Mouse (Mus musculus) MEL (cell line): Measurements from ENCODE around the gene Fcrlb. TPM values are rescaled to one million over a fixed set of nuclear protein-coding genes. Genes with fewer than 3 reads are reported as not detected.

ENCODE experiments used
- DNase-seq: peaks from one replicate; pipeline ENCODE4 v3.0.0; 2011; ENCODE audit warnings: low read depth, low spot score
- H3K27ac ChIP-seq: 2 replicates; pipeline ENCODE4 v1.5.1; 2012; ENCODE audit warnings: low read depth, mild to moderate bottlenecking, control low read depth, low read length, moderate library complexity; ENCODE audit not compliant: control insufficient read depth
- H3K27me3 ChIP-seq, 2 experiments: fragments of 150-350 bp in 1 of 2; sonication (generic) in 1 of 2; 2 replicates each; pipeline ENCODE4 v1.6.1; 2012; ENCODE audit warnings: low read length in 2 of 2, mild to moderate bottlenecking in 2 of 2, improper control_type of control experiment in 1 of 2, moderate library complexity in 1 of 2; ENCODE audit not compliant: insufficient read depth in 2 of 2, control insufficient read depth in 1 of 2
- H3K36me3 ChIP-seq, 2 experiments: 2 replicates each; pipeline ENCODE4 v1.6.1; 2012 to 2014; ENCODE audit warnings: low read length in 2 of 2, improper control_type of control experiment in 1 of 2, inconsistent platforms in 1 of 2, mild to moderate bottlenecking in 1 of 2; ENCODE audit not compliant: insufficient read depth in 2 of 2, control insufficient read depth in 1 of 2
- H3K4me1 ChIP-seq, 2 experiments: fragments of 150-350 bp in 1 of 2; sonication (generic) in 1 of 2; 2 replicates each; pipeline ENCODE4 v1.6.1; 2012; ENCODE audit warnings: low read length in 2 of 2, improper control_type of control experiment in 1 of 2, mild to moderate bottlenecking in 1 of 2; ENCODE audit not compliant: insufficient read depth in 2 of 2, control insufficient read depth in 1 of 2
- H3K4me3 ChIP-seq, 2 experiments: fragments of 150-350 bp in 1 of 2; sonication (generic) in 1 of 2; 2 replicates each; pipeline ENCODE4 v1.5.1; 2012; ENCODE audit warnings: low read depth in 2 of 2, low read length in 2 of 2, mild to moderate bottlenecking in 2 of 2, moderate library complexity in 2 of 2, control low read depth in 1 of 2, improper control_type of control experiment in 1 of 2; ENCODE audit not compliant: control insufficient read depth in 1 of 2, insufficient read depth in 1 of 2
- H3K79me2 ChIP-seq: 2 replicates; pipeline ENCODE4 v1.6.1; 2012; ENCODE audit warnings: mild to moderate bottlenecking, low read length, moderate library complexity; ENCODE audit not compliant: control insufficient read depth, poor library complexity, insufficient read depth
- H3K9ac ChIP-seq: 2 replicates; pipeline ENCODE4 v1.6.1; 2012; ENCODE audit warnings: low read depth, mild to moderate bottlenecking, control low read depth, low read length, moderate library complexity; ENCODE audit not compliant: control insufficient read depth, poor library complexity, severe bottlenecking
- H3K9me3 ChIP-seq: fragments of 150-350 bp; sonication (generic); replicated peaks from 2 replicates; pipeline ENCODE4 v1.6.1; 2012; ENCODE audit warnings: mild to moderate bottlenecking, low read length, improper control_type of control experiment, moderate library complexity; ENCODE audit not compliant: insufficient read depth
- BHLHE40 ChIP-seq: IDR thresholded peaks from 2 replicates; pipeline ENCODE4 v1.6.1; 2012; ENCODE audit warnings: low read depth, mild to moderate bottlenecking, inconsistent platforms, low read length, improper control_type of control experiment, borderline replicate concordance
- CHD2 ChIP-seq: IDR thresholded peaks from 2 replicates; pipeline ENCODE4 v1.6.1; 2011; ENCODE audit warnings: low read length, improper control_type of control experiment
- EP300 ChIP-seq, 2 experiments: IDR thresholded peaks; 2 replicates each; pipeline ENCODE4 v1.6.1; 2011; ENCODE audit warnings: improper control_type of control experiment in 2 of 2, low read length in 2 of 2, low read depth in 1 of 2, mild to moderate bottlenecking in 1 of 2
- ETS1 ChIP-seq: IDR thresholded peaks from 2 replicates; pipeline ENCODE4 v1.6.1; 2012; ENCODE audit warnings: low read depth, mild to moderate bottlenecking, inconsistent platforms, low read length, improper control_type of control experiment, moderate library complexity
- GATA1 ChIP-seq: IDR thresholded peaks from 2 replicates; pipeline ENCODE4 v1.6.1; 2011; ENCODE audit warnings: low read depth, low read length, improper control_type of control experiment
- JUND ChIP-seq: IDR thresholded peaks from 2 replicates; pipeline ENCODE4 v1.6.1; 2011; ENCODE audit warnings: low read depth, mild to moderate bottlenecking, improper control_type of control experiment, low read length
- MAFK ChIP-seq: IDR thresholded peaks from 2 replicates; pipeline ENCODE4 v1.6.1; 2011; ENCODE audit warnings: low read depth, mild to moderate bottlenecking, low read length, improper control_type of control experiment, borderline replicate concordance
- MAX ChIP-seq: IDR thresholded peaks from 2 replicates; pipeline ENCODE4 v1.6.1; 2011; ENCODE audit warnings: low read length, improper control_type of control experiment
- MEF2A ChIP-seq: IDR thresholded peaks from 2 replicates; pipeline ENCODE4 v1.6.1; 2014; ENCODE audit warnings: low read depth, mild to moderate bottlenecking, inconsistent platforms, low read length, improper control_type of control experiment; ENCODE audit not compliant: poor library complexity, insufficient replicate concordance, severe bottlenecking; ENCODE audit errors: extremely low read depth
- MXI1 ChIP-seq: IDR thresholded peaks from 2 replicates; pipeline ENCODE4 v1.6.1; 2011; ENCODE audit warnings: mild to moderate bottlenecking, low read depth, low read length, improper control_type of control experiment
- MYB ChIP-seq: IDR thresholded peaks from 2 replicates; pipeline ENCODE4 v1.6.1; 2011; ENCODE audit warnings: mild to moderate bottlenecking, low read depth, low read length, improper control_type of control experiment
- MYC ChIP-seq: IDR thresholded peaks from 2 replicates; pipeline ENCODE4 v1.6.1; 2011; ENCODE audit warnings: low read depth, mild to moderate bottlenecking, low read length, improper control_type of control experiment, moderate library complexity
- POLR2AphosphoS2 ChIP-seq: IDR thresholded peaks from 2 replicates; pipeline ENCODE4 v1.6.1; 2011; ENCODE audit warnings: low read length, improper control_type of control experiment
- POLR2AphosphoS5 ChIP-seq: IDR thresholded peaks from 2 replicates; pipeline ENCODE4 v1.6.1; 2012; ENCODE audit warnings: low read depth, borderline replicate concordance, mild to moderate bottlenecking, inconsistent platforms, low read length, moderate library complexity, mixed read lengths
- RCOR1 ChIP-seq: IDR thresholded peaks from 2 replicates; pipeline ENCODE4 v1.6.1; 2012; ENCODE audit warnings: low read depth, mild to moderate bottlenecking, inconsistent platforms, low read length, improper control_type of control experiment
- SIN3A ChIP-seq: IDR thresholded peaks from 2 replicates; pipeline ENCODE4 v1.6.1; 2012; ENCODE audit warnings: low read length, improper control_type of control experiment, inconsistent platforms
- SMC3 ChIP-seq: IDR thresholded peaks from 2 replicates; pipeline ENCODE4 v1.6.1; 2011; ENCODE audit warnings: low read depth, low read length, improper control_type of control experiment
- TAL1 ChIP-seq: IDR thresholded peaks from 2 replicates; pipeline ENCODE4 v1.6.1; 2012; ENCODE audit warnings: mild to moderate bottlenecking, inconsistent platforms, low read length, moderate library complexity, mixed read lengths
- TCF12 ChIP-seq: IDR thresholded peaks from 2 replicates; pipeline ENCODE4 v1.6.1; 2014; ENCODE audit warnings: low read depth, mild to moderate bottlenecking, inconsistent platforms, low read length, improper control_type of control experiment, moderate library complexity
- ZNF384 ChIP-seq: IDR thresholded peaks from 2 replicates; pipeline ENCODE4 v1.6.1; 2012; ENCODE audit warnings: low read depth, mild to moderate bottlenecking, inconsistent platforms, low read length, improper control_type of control experiment
- polyA plus RNA-seq, 2 experiments: library from polyadenylated mRNA; stranded (reverse) in 1 of 2; unstranded in 1 of 2; fragments of >175 nt in 1 of 2; fragments of >200 nt in 1 of 2; gene quantifications; 2 replicates each; pipeline versions ENCODE4 v1.2.1 to v1.2.4; 2012; ENCODE audit warnings: low replicate concordance in 2 of 2, low read depth in 1 of 2; ENCODE audit not compliant: insufficient read length in 2 of 2, insufficient read depth in 1 of 2, missing spikeins in 1 of 2
- total RNA-seq: library from RNA; depleted of rRNA; stranded (reverse); fragments of 300-350 nt; gene quantifications from 2 replicates; pipeline ENCODE4 v1.2.3, GENCODE M21; 2012

Fcrlb gene
- total and polyA plus RNA-seq, 3 experiments, result not detected

DNA sequence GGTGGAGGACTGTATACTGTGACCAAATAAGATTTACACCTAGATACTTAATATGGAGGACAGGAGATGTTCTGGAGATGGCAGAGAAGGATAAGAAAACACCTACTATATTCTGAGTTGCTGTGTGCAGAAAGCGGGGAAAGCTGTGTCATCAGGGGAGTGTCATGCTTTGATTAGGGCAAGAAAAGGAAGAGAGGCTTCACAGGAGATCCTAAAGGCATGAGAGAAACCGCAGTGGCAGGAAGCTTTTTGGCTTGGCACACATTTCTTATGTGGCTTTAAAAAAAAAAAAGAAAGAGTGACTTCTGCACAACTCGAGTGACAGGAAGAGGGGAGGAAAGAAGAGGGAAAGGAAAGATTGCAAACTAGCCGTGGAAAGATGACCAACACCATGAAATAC is 49.7 kb downstream of the Fcrlb start:
- Histone ChIP-seq H3K79me2 (peaks cover 57% of the 10 kb centered on the region), H3K9me3 (no peaks in the 10 kb centered on the region), H3K9ac (no peak overlapping the region), H3K4me3 (peak overlapping the region; percentile 32 to 52; a peak in 3 of 4 replicates), H3K27me3 (no peaks in the 10 kb centered on the region), H3K36me3 (peaks cover 0 to 55% of the 10 kb centered on the region in 2 experiments; a peak in 2 of 4 replicates), H3K4me1 (peaks cover 9 to 29% of the 10 kb centered on the region in 2 experiments), H3K27ac (peak overlapping the region; percentile 82)
- TF ChIP-seq RCOR1, result peak; percentile 90
- peak; percentile 39; the same call in 1 of the 2 replicates for TF ChIP-seq TAL1
- TF ChIP-seq MYB, result no peak
- TF ChIP-seq TCF12, result peak; percentile 54; the same call in 1 of the 2 replicates
- TF ChIP-seq MAFK, result peak; percentile 48; the same call in 1 of the 2 replicates
- no peak for TF ChIP-seq POLR2AphosphoS5
- TF ChIP-seq SMC3, result no peak
- TF ChIP-seq GATA1, result peak; percentile 83
- peak; percentile 70 for TF ChIP-seq SIN3A
- peak; percentile 74 for TF ChIP-seq MXI1
- TF ChIP-seq JUND, result no peak; the same call in 1 of the 2 replicates
- TF ChIP-seq ZNF384, result peak; percentile 96
- TF ChIP-seq MAX, result peak; percentile 51
- peak; percentile 85 for TF ChIP-seq ETS1
- TF ChIP-seq BHLHE40, result peak; percentile 63; the same call in 1 of the 2 replicates
- no peak for TF ChIP-seq MEF2A
- peak; percentile 67 to 81 for TF ChIP-seq EP300 (IDR thresholded peaks at IDR 0.05; ENCODE audit: low read depth in 1 of 2, low read length in 2 of 2)
- peak; percentile 48; the same call in 1 of the 2 replicates for TF ChIP-seq MYC
- DNase-seq, result peak; percentile 80

GRCm38 (mm10) chr1:170862435-170862717 is 50.4 kb downstream of the Fcrlb start:
- peak; percentile 45 for DNase-seq
- peaks cover 9 to 29% of the 10 kb centered on the region in 2 experiments for H3K4me1 ChIP-seq
- H3K36me3 ChIP-seq, result peaks cover 0 to 58% of the 10 kb centered on the region in 2 experiments; a peak in 2 of 4 replicates
- no peaks in the 10 kb centered on the region for H3K27me3 ChIP-seq
- peak overlapping the region; percentile 42 to 52 for H3K4me3 ChIP-seq
- no peaks in the 10 kb centered on the region for H3K9me3 ChIP-seq
- H3K9ac ChIP-seq, result peak overlapping the region; percentile 54
- peaks cover 55% of the 10 kb centered on the region for H3K79me2 ChIP-seq
- peak overlapping the region; percentile 82 for H3K27ac ChIP-seq
- no peak for TF ChIP-seq POLR2AphosphoS2
- peak; percentile 69 for TF ChIP-seq GATA1
- no peak for TF ChIP-seq CHD2
- peak; percentile 22; the same call in 1 of the 2 replicates for TF ChIP-seq TCF12
- peak; percentile 69 to 72 for TF ChIP-seq EP300 (IDR thresholded peaks at IDR 0.05; ENCODE audit: low read depth in 1 of 2, low read length in 2 of 2)
- TF ChIP-seq TAL1, result 0 out of 2 replicates have a peak, but pooled peaks have one; percentile 18
- no peak for TF ChIP-seq BHLHE40
- peak; percentile 69; the same call in 1 of the 2 replicates for TF ChIP-seq ZNF384
- TF ChIP-seq ETS1, result peak; percentile 75
